Mouse (Mus musculus) olfactory bulb, adult 2 months (tissue): ENCODE results near the gene Cntnap1.

Experiments used
- CTCF ChIP-seq: fragments of 200-500 bp; IDR thresholded peaks from 2 replicates; pipeline ENCODE4 v1.5.1; 2012; ENCODE audit warnings: low read depth, mild to moderate bottlenecking, low read length, moderate library complexity; ENCODE audit not compliant: insufficient read depth
- POLR2A ChIP-seq: fragments of 200-500 bp; IDR thresholded peaks from 2 replicates; pipeline ENCODE4 v1.6.1; 2012; ENCODE audit warnings: mild to moderate bottlenecking, low read depth, low read length, moderate library complexity; ENCODE audit not compliant: insufficient read depth

DNA sequence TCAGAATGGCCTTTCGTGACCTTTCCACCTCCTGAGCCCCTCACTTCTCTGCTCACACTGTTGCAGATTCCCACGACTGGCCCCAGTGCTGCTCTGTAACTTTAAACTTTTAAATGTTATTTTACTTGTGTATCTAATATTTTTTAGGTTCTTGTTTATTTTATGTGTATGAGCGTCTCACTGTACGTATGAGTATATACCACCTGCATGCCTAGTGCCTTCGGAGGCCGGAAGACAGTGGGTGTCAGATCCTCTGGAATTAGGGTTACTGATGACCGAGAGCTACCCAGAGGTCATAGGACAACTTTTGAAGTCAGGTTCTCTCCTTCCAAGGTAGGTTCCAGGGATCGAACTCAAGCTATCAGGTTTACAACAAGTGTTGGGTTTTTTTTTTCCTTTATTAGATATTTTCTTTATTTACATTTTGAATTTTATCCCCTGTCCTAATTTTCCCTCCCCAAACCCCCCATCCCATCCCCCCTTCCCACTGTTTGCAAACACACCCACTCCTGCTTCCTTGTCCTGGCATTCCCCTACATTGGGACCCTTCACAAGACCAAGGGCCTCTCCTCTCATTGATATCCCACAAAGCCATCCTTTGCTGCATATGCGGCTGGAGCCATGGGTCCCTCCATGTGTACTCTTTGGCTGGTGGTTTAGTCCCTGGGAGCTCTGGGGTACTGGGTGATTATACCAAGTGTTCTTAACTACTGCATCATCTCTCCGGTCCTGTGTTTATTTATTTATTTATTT lies 27.9 kb upstream of the Cntnap1 start:
- TF ChIP-seq CTCF (no peak), POLR2A (no peak)
